Mouse (Mus musculus): ENCODE measurements around the gene Rabl6. TPM values are rescaled to one million over a fixed set of nuclear protein-coding genes. Genes with fewer than 3 reads are reported as not detected.

Rabl6 gene
- 33.4 and 38.2 TPM in 2 replicates for polyA plus RNA-seq (2011; ENCODE audit: insufficient read depth, insufficient read length, low replicate concordance, missing spikeins)

DNA sequence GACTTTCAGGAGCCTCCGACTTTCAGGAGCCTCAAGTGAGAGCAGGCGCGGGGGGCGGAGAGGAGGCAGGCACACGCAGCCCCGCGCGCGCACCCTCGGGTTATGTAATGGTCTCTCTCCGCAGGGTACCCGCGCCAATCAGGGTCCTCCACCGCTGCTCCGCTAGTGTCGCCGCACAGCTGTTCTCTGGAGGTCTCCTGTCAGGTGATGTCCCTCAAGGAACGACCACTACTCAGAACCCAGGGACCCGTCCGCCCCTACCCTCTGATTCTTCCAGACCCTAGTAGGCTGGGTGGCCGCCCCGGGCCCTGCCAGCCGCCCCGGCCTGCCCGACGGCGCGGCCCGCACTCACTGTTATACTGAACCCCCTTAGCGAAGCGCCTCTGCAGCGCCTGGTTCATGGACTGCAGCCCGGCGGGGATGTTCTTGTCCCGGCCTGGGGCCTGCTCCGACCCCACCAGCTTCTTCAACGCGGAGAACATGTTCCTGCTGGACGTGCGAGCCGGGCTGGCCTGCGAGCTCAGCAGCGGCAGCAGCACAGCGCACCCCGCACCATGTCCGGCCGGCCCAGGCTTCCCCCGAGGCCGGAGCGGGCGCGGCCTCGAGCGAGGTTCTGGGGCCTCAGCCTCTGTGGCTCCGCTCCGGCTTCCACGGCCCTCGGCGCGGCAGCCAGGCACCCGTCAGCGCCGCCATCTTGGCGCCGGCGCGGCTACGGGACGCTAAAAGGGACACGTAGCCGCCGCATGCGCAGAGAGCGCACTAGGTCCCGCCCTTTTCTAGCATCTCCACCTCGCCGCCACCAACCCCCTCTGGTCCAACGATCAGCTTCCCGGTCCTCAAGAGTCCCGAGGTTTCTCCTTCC is at the start of gene Rabl6:
Rabl6 (minus strand) TSS at position 761 of the 862 bp plus-strand sequence.
- Histone ChIP-seq H3K27ac (ENCODE audit: control insufficient read depth, insufficient read depth, low read depth, low read length, poor library complexity) (peak within 1 kb of the TSS; percentile 77), H3K4me3 (replicated peaks; ENCODE audit: control insufficient read depth, low read depth, low read length) (peak within 1 kb of the TSS; percentile 97), H3K4me1 (ENCODE audit: control insufficient read depth, insufficient read depth, low read length) (no peaks in the 10 kb centered on the region)
- TF ChIP-seq CTCF (IDR thresholded peaks at IDR 0.05; ENCODE audit: control insufficient read depth, insufficient read depth, low read length) (no peak), POLR2A (IDR thresholded peaks at IDR 0.05; ENCODE audit: borderline replicate concordance, control insufficient read depth, low read depth, low read length) (peak; percentile 92; the same call in 1 of the 2 replicates)
- WGBS: under 1% methylated on average over 80 of the region's 80 CpGs

DNA sequence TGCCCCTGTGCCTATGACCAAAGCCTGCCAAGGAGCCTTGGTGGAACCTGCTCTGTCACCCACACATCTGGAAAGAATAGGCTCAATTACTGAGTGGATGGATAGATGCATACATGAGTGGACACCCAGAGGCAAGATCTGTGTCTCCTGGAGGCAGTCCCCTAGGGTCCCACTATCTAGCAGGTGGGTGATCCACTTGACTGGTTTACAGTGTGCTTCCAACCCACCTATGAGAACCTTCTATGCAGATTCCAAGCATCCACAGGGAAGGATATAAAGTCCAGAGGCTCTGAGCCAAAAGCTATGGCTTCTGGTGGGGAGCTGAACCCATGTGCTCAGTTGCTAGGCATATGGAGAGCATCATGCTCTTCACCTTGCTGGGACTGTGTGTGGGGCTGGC is 49.3 kb upstream of the Rabl6 start, which contains the start of gene Lcn5:
Lcn5 (plus strand) TSS at position 301 of the 400 bp plus-strand sequence.
- TF ChIP-seq POLR2A (IDR thresholded peaks at IDR 0.05; ENCODE audit: borderline replicate concordance, control insufficient read depth, low read depth, low read length) (no peak), CTCF (IDR thresholded peaks at IDR 0.05; ENCODE audit: control insufficient read depth, insufficient read depth, low read length) (no peak)
- no peak within 1 kb of the TSS for H3K27ac ChIP-seq (ENCODE audit: control insufficient read depth, insufficient read depth, low read depth, low read length, poor library complexity)
- H3K4me1 ChIP-seq (ENCODE audit: control insufficient read depth, insufficient read depth, low read length): no peaks in the 10 kb centered on the region
- no peak within 1 kb of the TSS for H3K4me3 ChIP-seq (replicated peaks; ENCODE audit: control insufficient read depth, low read depth, low read length)

DNA sequence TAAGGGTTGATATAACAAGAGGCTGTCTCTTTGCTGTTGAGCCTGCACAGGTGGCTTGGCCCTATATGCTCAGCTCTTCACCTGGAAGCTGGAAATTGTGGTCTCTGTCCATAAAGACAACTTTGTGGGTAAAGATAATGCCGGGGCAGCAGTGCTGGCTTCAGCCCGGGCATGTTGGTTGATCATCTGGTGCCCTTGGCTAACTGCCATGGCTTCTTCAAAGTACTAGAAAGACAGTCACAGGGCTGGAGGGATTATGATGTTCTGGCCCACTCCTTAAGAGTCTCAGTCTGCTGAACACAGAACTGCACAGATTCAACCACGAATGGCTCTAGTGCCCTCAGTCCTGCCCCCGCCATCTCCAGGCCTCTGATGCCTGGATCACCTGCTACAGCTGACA is 48.9 kb upstream of the Rabl6 start:
- WGBS: 60% methylated on average over 4 of the region's 4 CpGs
- TF ChIP-seq POLR2A (IDR thresholded peaks at IDR 0.05; ENCODE audit: borderline replicate concordance, control insufficient read depth, low read depth, low read length): no peak
- no peak for TF ChIP-seq CTCF (IDR thresholded peaks at IDR 0.05; ENCODE audit: control insufficient read depth, insufficient read depth, low read length)

DNA sequence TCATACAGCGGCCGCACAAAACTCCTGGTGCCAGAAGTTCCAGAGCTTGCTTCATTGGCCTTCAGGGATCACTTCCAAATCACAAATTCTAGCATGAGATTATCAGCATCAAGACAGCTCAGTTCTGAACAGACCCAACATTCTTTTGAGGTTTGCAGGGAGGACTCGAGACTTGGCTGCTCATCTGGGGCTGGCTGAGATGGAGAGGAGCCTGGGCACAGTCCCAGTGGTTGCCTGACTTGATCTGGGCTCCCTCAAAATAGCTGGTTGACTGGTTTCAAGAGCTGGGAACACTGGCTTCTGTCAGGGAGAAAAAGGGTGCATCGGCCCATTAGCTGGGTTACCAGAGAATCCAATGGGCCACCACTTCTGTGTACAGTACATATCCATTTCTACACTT is 48.4 kb upstream of the Rabl6 start:
- Histone ChIP-seq H3K4me3 (replicated peaks; ENCODE audit: control insufficient read depth, low read depth, low read length) (no peak overlapping the region), H3K4me1 (ENCODE audit: control insufficient read depth, insufficient read depth, low read length) (no peaks in the 10 kb centered on the region), H3K27ac (ENCODE audit: control insufficient read depth, insufficient read depth, low read depth, low read length, poor library complexity) (no peak overlapping the region)
- TF ChIP-seq CTCF (IDR thresholded peaks at IDR 0.05; ENCODE audit: control insufficient read depth, insufficient read depth, low read length): no peak
- TF ChIP-seq POLR2A (IDR thresholded peaks at IDR 0.05; ENCODE audit: borderline replicate concordance, control insufficient read depth, low read depth, low read length): no peak
- 81% methylated on average over 4 of the region's 4 CpGs for WGBS

More for the DNA sequence above, 48.9 kb upstream of the Rabl6 start:
- no peak overlapping the region for H3K27ac ChIP-seq (ENCODE audit: control insufficient read depth, insufficient read depth, low read depth, low read length, poor library complexity)
- no peak overlapping the region for H3K4me3 ChIP-seq (replicated peaks; ENCODE audit: control insufficient read depth, low read depth, low read length)
- H3K4me1 ChIP-seq (ENCODE audit: control insufficient read depth, insufficient read depth, low read length): no peaks in the 10 kb centered on the region

DNA sequence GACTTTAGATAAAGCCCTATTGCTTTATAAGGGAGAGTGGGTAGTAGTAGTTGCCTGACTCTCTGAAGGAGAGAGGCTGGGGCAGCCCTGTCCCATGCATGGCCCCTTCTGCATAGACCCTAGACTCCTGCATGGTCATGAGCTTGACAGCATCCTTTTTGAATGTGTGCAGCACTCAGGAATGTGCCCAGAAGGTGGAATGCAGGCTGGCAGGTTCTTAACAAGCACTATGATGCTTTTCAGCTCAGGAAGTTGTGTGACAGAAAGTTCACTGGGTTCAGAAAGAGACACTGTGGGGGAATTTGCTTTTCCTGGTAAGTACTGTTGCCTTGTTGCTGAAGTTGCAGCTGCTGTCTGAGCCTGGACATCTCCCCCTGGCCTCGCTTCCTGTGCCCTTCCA is 46.2 kb upstream of the Rabl6 start:
- no peaks in the 10 kb centered on the region for H3K4me1 ChIP-seq (ENCODE audit: control insufficient read depth, insufficient read depth, low read length)
- TF ChIP-seq CTCF (IDR thresholded peaks at IDR 0.05; ENCODE audit: control insufficient read depth, insufficient read depth, low read length) (no peak), POLR2A (IDR thresholded peaks at IDR 0.05; ENCODE audit: borderline replicate concordance, control insufficient read depth, low read depth, low read length) (no peak)
- H3K27ac ChIP-seq (ENCODE audit: control insufficient read depth, insufficient read depth, low read depth, low read length, poor library complexity): no peak overlapping the region
- H3K4me3 ChIP-seq (replicated peaks; ENCODE audit: control insufficient read depth, low read depth, low read length): no peak overlapping the region
- WGBS: 50% methylated on average over 1 of the region's 1 CpGs

DNA sequence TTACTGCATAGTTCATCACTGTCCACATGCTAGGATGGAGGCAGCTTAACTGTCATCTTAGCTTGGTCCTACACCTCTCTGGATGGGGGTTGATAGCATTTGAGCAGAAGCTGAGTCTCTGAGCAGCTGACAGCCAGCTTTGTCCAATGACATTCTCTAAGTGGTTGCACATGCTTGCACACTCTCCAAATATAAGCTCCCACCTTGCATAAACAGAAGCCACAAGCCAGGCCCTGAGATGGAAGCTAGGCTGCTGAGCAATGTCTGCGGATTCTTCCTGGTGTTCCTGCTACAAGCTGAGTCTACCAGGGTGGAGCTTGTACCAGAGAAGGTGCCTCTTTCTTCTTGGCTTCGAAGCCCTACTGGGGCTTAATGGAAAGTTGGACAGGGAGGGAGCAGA is 44.6 kb upstream of the Rabl6 start, which contains the start of gene Lcn8:
Lcn8 (plus strand) TSS at position 219 of the 400 bp plus-strand sequence.
- TF ChIP-seq POLR2A (IDR thresholded peaks at IDR 0.05; ENCODE audit: borderline replicate concordance, control insufficient read depth, low read depth, low read length) (no peak), CTCF (IDR thresholded peaks at IDR 0.05; ENCODE audit: control insufficient read depth, insufficient read depth, low read length) (no peak)

DNA sequence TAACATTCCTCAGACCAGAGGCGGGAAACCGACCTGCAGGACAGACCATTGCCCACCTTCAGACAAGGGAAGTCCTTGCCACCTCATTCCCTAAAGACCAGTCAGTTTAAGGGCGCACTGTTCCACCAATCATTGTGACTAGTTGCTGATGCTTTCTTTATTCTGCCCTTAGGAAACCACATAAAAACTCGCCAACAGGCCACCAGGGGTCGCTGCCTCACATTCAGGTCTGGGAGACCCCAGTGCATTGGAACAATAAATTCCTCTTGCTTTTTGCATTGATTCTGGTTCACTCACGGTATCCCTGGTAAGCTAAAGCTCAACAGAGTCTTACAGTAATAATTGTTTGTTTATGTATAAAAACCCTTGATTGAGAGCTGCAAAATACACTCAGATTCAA is 31.6 kb upstream of the Rabl6 start:
- Histone ChIP-seq H3K4me3 (replicated peaks; ENCODE audit: control insufficient read depth, low read depth, low read length) (no peak overlapping the region), H3K4me1 (ENCODE audit: control insufficient read depth, insufficient read depth, low read length) (no peaks in the 10 kb centered on the region), H3K27ac (ENCODE audit: control insufficient read depth, insufficient read depth, low read depth, low read length, poor library complexity) (no peak overlapping the region)
- WGBS: 25% methylated on average over 6 of the region's 6 CpGs
- peak; percentile 68 for TF ChIP-seq CTCF (IDR thresholded peaks at IDR 0.05; ENCODE audit: control insufficient read depth, insufficient read depth, low read length)
- TF ChIP-seq POLR2A (IDR thresholded peaks at IDR 0.05; ENCODE audit: borderline replicate concordance, control insufficient read depth, low read depth, low read length): no peak

More for the DNA sequence above, 44.6 kb upstream of the Rabl6 start, which contains the start of gene Lcn8:
- 64% methylated on average over 2 of the region's 2 CpGs for WGBS
- Histone ChIP-seq H3K4me1 (ENCODE audit: control insufficient read depth, insufficient read depth, low read length) (no peaks in the 10 kb centered on the region), H3K27ac (ENCODE audit: control insufficient read depth, insufficient read depth, low read depth, low read length, poor library complexity) (no peak within 1 kb of the TSS), H3K4me3 (replicated peaks; ENCODE audit: control insufficient read depth, low read depth, low read length) (no peak within 1 kb of the TSS)

DNA sequence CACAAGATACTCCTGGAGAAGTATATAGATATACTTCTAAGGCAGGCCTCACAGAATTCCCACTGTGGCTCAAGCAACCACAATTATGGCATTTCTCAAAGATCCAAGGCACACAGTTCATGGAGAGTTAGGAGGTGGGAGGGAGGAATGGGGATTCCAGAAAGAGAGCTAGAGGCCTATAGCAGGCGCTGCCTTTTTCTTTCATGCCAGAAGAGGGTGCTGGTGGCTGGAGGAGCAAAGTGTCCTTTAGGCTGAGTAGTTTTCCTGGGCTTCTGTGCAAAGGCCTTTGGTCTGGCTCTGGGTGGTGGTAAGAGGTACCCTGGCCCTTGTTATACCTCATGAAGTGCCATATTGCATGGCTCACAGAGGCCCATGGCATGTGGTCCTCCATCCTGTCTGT is 25.7 kb upstream of the Rabl6 start:
- H3K4me3 ChIP-seq (replicated peaks; ENCODE audit: control insufficient read depth, low read depth, low read length): no peak overlapping the region
- no peak for TF ChIP-seq CTCF (IDR thresholded peaks at IDR 0.05; ENCODE audit: control insufficient read depth, insufficient read depth, low read length)
- no peak for TF ChIP-seq POLR2A (IDR thresholded peaks at IDR 0.05; ENCODE audit: borderline replicate concordance, control insufficient read depth, low read depth, low read length)
- H3K27ac ChIP-seq (ENCODE audit: control insufficient read depth, insufficient read depth, low read depth, low read length, poor library complexity): no peak overlapping the region
- H3K4me1 ChIP-seq (ENCODE audit: control insufficient read depth, insufficient read depth, low read length): no peaks in the 10 kb centered on the region
- WGBS: 68% methylated on average over 1 of the region's 1 CpGs
